Mouse (Mus musculus) thymus, postnatal 4 days (tissue): Measurements from ENCODE around the gene Dpf2.
A peak's percentile ranks its signal among the peaks of the same experiment; 100 is the strongest.

ENCODE experiments used
- DNase-seq: peaks from one replicate; pipeline ENCODE4 v3.0.0; 2021

Dpf2 gene

GRCm38 (mm10) chr19:5913007-5913719 lies at the start of gene Dpf2:
Gene Dpf2 (minus strand): TSS chr19:5913010.
- DNase-seq = no peak

GRCm38 (mm10) chr19:5957371-5957770 lies 44.6 kb upstream of the Dpf2 start:
- no peak for DNase-seq

GRCm38 (mm10) chr19:5956685-5957084 lies 43.9 kb upstream of the Dpf2 start:
- peak; percentile 85 for DNase-seq

- DNase-seq = no peak
Measured at GRCm38 (mm10) chr19:5955704-5956670, 43.2 kb upstream of the Dpf2 start.

- DNase-seq = no peak
Measured at GRCm38 (mm10) chr19:5954936-5955335, 42.1 kb upstream of the Dpf2 start.

- DNase-seq = no peak
Measured at GRCm38 (mm10) chr19:5954031-5954710, 41.4 kb upstream of the Dpf2 start.

- no peak for DNase-seq
Measured at GRCm38 (mm10) chr19:5953201-5953770, 40.5 kb upstream of the Dpf2 start.

- DNase-seq = no peak
Measured at GRCm38 (mm10) chr19:5952071-5952691, 39.4 kb upstream of the Dpf2 start.

GRCm38 (mm10) chr19:5951631-5952030 lies 38.8 kb upstream of the Dpf2 start:
- no peak for DNase-seq

GRCm38 (mm10) chr19:5950218-5950617 lies 37.4 kb upstream of the Dpf2 start:
- DNase-seq = no peak

GRCm38 (mm10) chr19:5945891-5946290 lies 33.1 kb upstream of the Dpf2 start:
- DNase-seq = no peak

- DNase-seq = no peak
Measured at GRCm38 (mm10) chr19:5945027-5945426, 32.2 kb upstream of the Dpf2 start.

- no peak for DNase-seq
Measured at GRCm38 (mm10) chr19:5944145-5944544, 31.3 kb upstream of the Dpf2 start.

GRCm38 (mm10) chr19:5943404-5943803 lies 30.6 kb upstream of the Dpf2 start:
- DNase-seq = no peak

- no peak for DNase-seq
Measured at GRCm38 (mm10) chr19:5942581-5942980, 29.8 kb upstream of the Dpf2 start.

GRCm38 (mm10) chr19:5940656-5941055 lies 27.8 kb upstream of the Dpf2 start:
- DNase-seq = no peak

GRCm38 (mm10) chr19:5940173-5940572 lies 27.4 kb upstream of the Dpf2 start:
- DNase-seq = no peak

- no peak for DNase-seq
Measured at GRCm38 (mm10) chr19:5939715-5940114, 26.9 kb upstream of the Dpf2 start.

- no peak for DNase-seq
Measured at GRCm38 (mm10) chr19:5938516-5938915, 25.7 kb upstream of the Dpf2 start.

GRCm38 (mm10) chr19:5937836-5938406 lies 25.1 kb upstream of the Dpf2 start:
- no peak for DNase-seq

GRCm38 (mm10) chr19:5937095-5937835 lies 24.5 kb upstream of the Dpf2 start:
- DNase-seq = no peak
